Mouse (Mus musculus) cortical plate, adult 2 months (tissue): ENCODE data around the gene Prr5. TPM values are rescaled to one million over a fixed set of nuclear protein-coding genes. Genes with fewer than 3 reads are reported as not detected.

Experiments used
- H3K27ac ChIP-seq: fragments of 200-500 bp; 2 replicates; pipeline ENCODE4 v1.5.1; 2012; ENCODE audit warnings: low read length, control low read depth, inconsistent platforms; ENCODE audit not compliant: insufficient read depth
- H3K4me1 ChIP-seq: fragments of 200-500 bp; 2 replicates; pipeline ENCODE4 v1.6.1; 2011; ENCODE audit warnings: low read length; ENCODE audit not compliant: control insufficient read depth, insufficient read depth
- H3K4me3 ChIP-seq: fragments of 200-500 bp; 2 replicates; pipeline ENCODE4 v1.5.1; 2011; ENCODE audit warnings: mild to moderate bottlenecking, low read length, control low read depth; ENCODE audit not compliant: insufficient read depth
- CTCF ChIP-seq: fragments of 200-500 bp; IDR thresholded peaks from 2 replicates; pipeline ENCODE4 v1.5.1; 2011; ENCODE audit warnings: mild to moderate bottlenecking, control low read depth, low read length; ENCODE audit not compliant: insufficient read depth; ENCODE audit errors: extremely low read depth
- POLR2A ChIP-seq: fragments of 200-500 bp; IDR thresholded peaks from 2 replicates; pipeline ENCODE4 v1.6.1; 2011; ENCODE audit warnings: mild to moderate bottlenecking, low read length, control low read depth; ENCODE audit not compliant: insufficient read depth; ENCODE audit errors: extremely low read depth
- polyA plus RNA-seq: library from polyadenylated mRNA; depleted of rRNA; stranded (reverse); fragments of >200 nt; gene quantifications from 2 replicates; pipeline ENCODE4 v1.2.3, GENCODE M21; 2012; rRNA removed

The Prr5 gene
- polyA plus RNA-seq, 1 experiment: 10.1 TPM

DNA sequence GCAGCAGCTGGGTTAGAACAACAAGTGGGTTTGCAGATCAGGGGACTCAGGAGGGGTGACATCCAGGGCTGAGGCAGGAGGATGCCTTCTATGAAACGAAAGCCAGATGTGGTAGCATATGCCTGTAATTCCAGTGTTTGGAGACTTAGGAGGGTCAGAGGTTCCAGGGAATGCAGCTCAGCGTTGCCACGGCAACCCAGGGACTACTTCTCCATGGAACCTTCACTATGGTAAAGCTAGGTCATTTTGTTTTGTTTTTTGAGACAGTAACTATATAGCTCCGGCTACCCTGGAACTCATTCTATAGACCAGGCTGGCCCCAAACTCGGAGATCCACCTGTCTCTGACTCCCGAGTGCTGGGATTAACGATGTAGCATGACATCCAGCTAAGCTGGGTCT lies 68.8 kb downstream of the Prr5 start:
- no peak overlapping the region for H3K27ac ChIP-seq
- TF ChIP-seq POLR2A (no peak), CTCF (no peak)
- no peaks in the 10 kb centered on the region for H3K4me1 ChIP-seq
- no peak overlapping the region for H3K4me3 ChIP-seq

DNA sequence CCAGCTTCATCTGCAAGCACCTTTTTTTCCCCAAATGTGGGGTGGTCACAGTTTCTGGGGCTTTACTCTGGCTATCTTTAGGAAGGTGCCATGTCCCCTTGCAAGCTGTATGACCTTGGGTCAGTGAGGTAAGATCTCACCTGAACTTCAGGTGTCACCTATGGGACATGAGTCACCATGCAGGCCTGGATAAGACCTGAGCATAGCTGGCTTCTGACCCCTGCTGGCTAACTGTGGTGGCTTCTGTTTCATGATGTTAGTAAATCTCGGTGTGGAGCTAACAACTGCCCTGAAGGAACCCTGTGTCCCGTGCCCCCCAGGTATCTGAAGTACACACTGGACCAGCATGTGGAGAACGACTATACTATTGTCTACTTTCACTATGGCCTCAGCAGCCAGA lies 72.2 kb downstream of the Prr5 start:
- TF ChIP-seq CTCF (0 out of 2 replicates have a peak, but pooled peaks have one; percentile 4), POLR2A (no peak)
- no peak overlapping the region for H3K4me3 ChIP-seq
- H3K4me1 ChIP-seq: no peaks in the 10 kb centered on the region
- H3K27ac ChIP-seq: no peak overlapping the region

- Histone ChIP-seq H3K27ac (no peak overlapping the region), H3K4me3 (no peak overlapping the region), H3K4me1 (no peaks in the 10 kb centered on the region)
- TF ChIP-seq CTCF: no peak
- no peak for TF ChIP-seq POLR2A
These were observed 73.9 kb downstream of the Prr5 start for GRCm38 (mm10) chr15:84743347-84743746.

- no peak overlapping the region for H3K27ac ChIP-seq
- H3K4me3 ChIP-seq: no peak overlapping the region
- TF ChIP-seq CTCF: no peak
- no peak for TF ChIP-seq POLR2A
- no peaks in the 10 kb centered on the region for H3K4me1 ChIP-seq
These were observed 74.9 kb downstream of the Prr5 start for GRCm38 (mm10) chr15:84744308-84744707.

DNA sequence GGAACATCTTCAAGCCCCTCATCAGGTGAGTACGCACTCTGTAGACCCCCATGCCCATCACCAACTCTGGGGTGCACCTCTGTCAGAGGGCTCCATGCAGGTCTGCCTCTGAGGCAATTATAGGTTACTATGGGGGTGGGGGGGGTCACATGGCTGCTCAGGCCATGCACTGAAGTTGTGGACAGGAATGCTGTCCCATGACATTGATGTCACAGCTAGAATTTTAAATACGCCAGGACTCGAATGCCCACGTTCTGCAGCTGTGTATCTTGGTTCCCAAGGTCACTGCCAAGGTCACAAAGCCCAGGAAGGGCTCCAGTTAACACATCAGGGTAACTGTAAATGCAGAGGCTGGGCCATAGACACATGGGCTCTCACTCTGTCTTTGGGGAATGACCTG lies 76.4 kb downstream of the Prr5 start:
- Histone ChIP-seq H3K4me1 (no peaks in the 10 kb centered on the region), H3K27ac (no peak overlapping the region), H3K4me3 (no peak overlapping the region)
- no peak for TF ChIP-seq POLR2A
- no peak for TF ChIP-seq CTCF

Other genes starting within 250 kb of the Prr5 start
- gene Shisal1, start 222.5 kb upstream of the Prr5 start, polyA plus RNA-seq: 27.7 and 30.5 TPM in 2 replicates
- 34.6 and 36.9 TPM in 2 replicates for gene Rtl6, start 111.8 kb upstream of the Prr5 start, polyA plus RNA-seq
- 0.06 and 0.23 TPM in 2 replicates for gene Arhgap8, start 50.4 kb downstream of the Prr5 start, polyA plus RNA-seq
- 22.9 and 30.1 TPM in 2 replicates for gene Phf21b, start 186.4 kb downstream of the Prr5 start, polyA plus RNA-seq